Mouse (Mus musculus) thymus, adult 2 months (tissue): Measurements from ENCODE around the gene Zscan22. TPM values are rescaled to one million over a fixed set of nuclear protein-coding genes. Genes with fewer than 3 reads are reported as not detected.

Source experiments
- DNase-seq: peaks from one replicate; pipeline ENCODE4 v3.0.0; 2021
- H3K27ac ChIP-seq: fragments of 200-500 bp; 2 replicates; pipeline ENCODE4 v1.5.1; 2012; ENCODE audit warnings: low read length, control low read depth; ENCODE audit not compliant: control insufficient read depth, insufficient read depth
- H3K27me3 ChIP-seq: fragments of 200-500 bp; 2 replicates; pipeline ENCODE4 v1.6.1; 2012; ENCODE audit warnings: mild to moderate bottlenecking, low read length, moderate library complexity, mixed read lengths; ENCODE audit not compliant: control insufficient read depth, insufficient read depth
- H3K36me3 ChIP-seq: fragments of 200-500 bp; 2 replicates; pipeline ENCODE4 v1.6.1; 2012; ENCODE audit warnings: mild to moderate bottlenecking, low read length, moderate library complexity; ENCODE audit not compliant: control insufficient read depth, insufficient read depth
- H3K4me1 ChIP-seq: fragments of 200-500 bp; replicated peaks from 2 replicates; pipeline ENCODE4 v1.6.1; 2012; ENCODE audit warnings: low read length; ENCODE audit not compliant: control insufficient read depth, insufficient read depth
- H3K4me3 ChIP-seq: fragments of 200-500 bp; 2 replicates; pipeline ENCODE4 v1.5.1; 2012; ENCODE audit warnings: mild to moderate bottlenecking, low read length, control low read depth, moderate library complexity; ENCODE audit not compliant: control insufficient read depth, insufficient read depth
- CTCF ChIP-seq: fragments of 200-500 bp; IDR thresholded peaks from 2 replicates; pipeline ENCODE4 v1.5.1; 2012; ENCODE audit warnings: mild to moderate bottlenecking, control low read depth, low read length, moderate library complexity, borderline replicate concordance; ENCODE audit not compliant: control insufficient read depth, poor library complexity, insufficient read depth; ENCODE audit errors: extremely low read depth
- POLR2A ChIP-seq: fragments of 200-500 bp; IDR thresholded peaks from 2 replicates; pipeline ENCODE4 v1.6.1; 2012; ENCODE audit warnings: mild to moderate bottlenecking, low read length, control low read depth, moderate library complexity; ENCODE audit not compliant: control insufficient read depth, poor library complexity, insufficient read depth; ENCODE audit errors: extremely low read depth
- WGBS: fragments of 180-500 bp; shearing (Covaris S2); methylation state at CpG from one replicate; pipeline ENCODE4 v1.1.7; 2018; 5-methylcytosine and 5-hydroxymethylcytosine counted together
- polyA plus RNA-seq: library from polyadenylated mRNA; depleted of rRNA; stranded (reverse); fragments of >200 nt; gene quantifications from 2 replicates; pipeline ENCODE4 v1.2.3, GENCODE M21; 2012; rRNA removed

Zscan22 gene
- polyA plus RNA-seq, 1 experiment = 14.9 TPM

DNA sequence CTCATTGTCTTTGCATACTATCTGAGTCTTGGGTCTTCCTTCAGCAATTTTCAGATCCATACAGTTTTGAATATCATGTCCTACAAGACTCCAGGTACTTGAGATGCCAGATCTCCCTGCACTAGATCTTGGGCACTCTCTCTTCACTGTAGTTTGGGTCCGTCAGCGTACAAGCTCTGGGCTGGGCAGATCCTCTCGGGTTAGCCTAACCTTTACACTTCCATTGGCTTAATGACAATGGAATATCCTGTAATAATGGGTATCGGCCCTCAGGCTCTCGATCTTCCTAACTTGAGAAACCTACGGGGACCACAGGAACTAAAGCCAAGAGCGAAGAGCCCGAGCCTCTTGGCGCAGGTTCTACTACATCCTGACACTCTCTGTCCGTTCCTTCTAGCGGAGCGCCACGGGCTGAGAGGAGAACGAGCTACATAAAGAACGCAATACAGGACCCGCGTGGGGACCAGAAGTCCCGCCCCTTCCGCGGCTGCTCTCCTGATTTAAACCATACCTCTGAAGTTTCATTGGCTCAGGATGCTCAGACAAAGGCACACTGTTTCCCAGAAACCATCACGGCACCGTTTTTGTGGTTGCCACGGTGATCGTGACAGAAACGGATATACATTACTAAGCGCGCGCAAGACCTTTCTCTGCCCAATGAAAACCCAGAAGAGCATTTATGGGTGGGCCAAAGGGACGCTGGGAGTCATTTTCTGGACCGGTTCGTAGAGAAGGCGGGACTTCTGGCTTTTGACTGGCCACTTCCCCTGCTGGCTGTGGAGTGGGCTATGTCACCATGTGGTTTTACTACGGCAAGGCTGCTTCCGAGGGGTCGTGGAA is 51.6 kb downstream of the Zscan22 start:
- TF ChIP-seq POLR2A (peak; percentile 80), CTCF (no peak)
- Histone ChIP-seq H3K4me3 (peak overlapping the region; percentile 69), H3K4me1 (peaks cover 8% of the 10 kb centered on the region), H3K27ac (peak overlapping the region; percentile 33), H3K36me3 (no peaks in the 10 kb centered on the region), H3K27me3 (no peaks in the 10 kb centered on the region)
- WGBS = 8% methylated on average over 35 of the region's 35 CpGs
- DNase-seq = peak; percentile 94

DNA sequence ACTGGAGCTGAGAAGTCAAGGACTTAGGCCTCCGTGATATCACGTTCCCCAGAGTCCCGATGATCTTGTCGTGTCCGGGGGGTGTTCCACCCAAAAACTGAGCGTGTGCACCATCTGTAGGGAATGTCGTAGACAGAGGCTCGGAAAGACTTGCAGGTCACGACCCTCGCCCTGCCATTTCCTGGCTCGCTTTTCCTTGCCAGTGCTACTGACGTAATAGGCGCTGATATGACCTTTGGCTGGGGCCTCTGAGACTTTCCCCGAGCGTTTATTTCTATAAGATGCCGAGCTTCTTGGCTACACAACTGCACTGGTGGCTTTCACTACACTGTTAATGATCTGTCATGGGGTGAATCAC is 52.2 kb downstream of the Zscan22 start:
- 1% methylated on average over 16 of the region's 16 CpGs for WGBS
- H3K4me1 ChIP-seq = peaks cover 8% of the 10 kb centered on the region
- no peak for TF ChIP-seq CTCF
- no peak for TF ChIP-seq POLR2A
- peak overlapping the region; percentile 33 for H3K27ac ChIP-seq
- no peaks in the 10 kb centered on the region for H3K36me3 ChIP-seq
- peak overlapping the region; percentile 69 for H3K4me3 ChIP-seq
- no peak for DNase-seq
- no peaks in the 10 kb centered on the region for H3K27me3 ChIP-seq

DNA sequence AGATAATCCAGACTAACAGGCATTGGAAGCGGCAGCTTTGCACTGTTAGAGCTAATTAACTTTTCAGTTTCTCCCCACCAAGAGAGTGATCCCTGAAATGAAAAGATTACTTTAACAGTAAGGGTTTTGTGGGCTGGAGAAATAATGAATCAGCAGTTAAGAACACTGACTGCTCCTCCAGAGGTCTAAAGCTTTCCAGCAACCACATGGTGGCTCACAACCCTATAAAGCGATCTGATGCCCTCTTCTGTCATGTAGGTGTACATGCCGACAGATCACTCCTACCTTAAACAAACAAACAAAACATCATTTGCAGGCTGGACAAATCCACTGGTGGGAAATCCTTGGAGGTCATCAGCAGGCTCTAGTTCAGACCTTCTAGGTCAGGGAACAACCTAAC is 57.3 kb downstream of the Zscan22 start:
- Histone ChIP-seq H3K36me3 (no peaks in the 10 kb centered on the region), H3K27ac (no peak overlapping the region), H3K4me3 (no peak overlapping the region), H3K27me3 (no peaks in the 10 kb centered on the region), H3K4me1 (peaks cover 4% of the 10 kb centered on the region; the same call in 1 of the 2 replicates)
- TF ChIP-seq POLR2A = no peak
- TF ChIP-seq CTCF = no peak
- no peak for DNase-seq
- 25% methylated on average over 3 of the region's 3 CpGs for WGBS

DNA sequence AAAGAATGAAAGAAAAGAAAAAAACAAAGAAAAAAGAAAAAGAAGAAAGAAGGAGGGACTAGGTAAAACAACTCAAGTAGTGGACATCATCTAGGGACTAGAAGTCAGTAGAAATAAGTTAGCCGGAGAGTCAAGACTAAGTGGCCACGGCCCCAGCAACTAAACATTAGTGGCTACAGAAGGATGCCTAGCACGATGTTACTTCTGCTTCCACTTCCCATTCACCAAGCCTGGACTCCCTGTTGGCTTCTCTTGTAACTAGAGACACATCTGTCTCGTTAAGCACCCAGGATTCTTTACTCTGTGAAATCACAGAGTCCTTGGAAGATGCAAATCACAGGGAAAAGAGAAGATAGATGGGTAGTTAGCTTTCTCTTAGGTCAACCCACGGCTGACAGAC is 59.9 kb downstream of the Zscan22 start:
- TF ChIP-seq POLR2A (no peak), CTCF (no peak)
- no peaks in the 10 kb centered on the region for H3K27me3 ChIP-seq
- H3K4me3 ChIP-seq = no peak overlapping the region
- H3K27ac ChIP-seq = no peak overlapping the region
- DNase-seq = no peak
- H3K4me1 ChIP-seq = peaks cover 7% of the 10 kb centered on the region; the same call in 1 of the 2 replicates
- WGBS = 80% methylated on average over 5 of the region's 5 CpGs
- no peaks in the 10 kb centered on the region for H3K36me3 ChIP-seq

Other genes with a start within 250 kb of the Zscan22 start
- not detected in 2 replicates for gene Vmn2r55, start 212.8 kb upstream of the Zscan22 start, polyA plus RNA-seq
- gene Vmn2r56, start 162.8 kb upstream of the Zscan22 start, polyA plus RNA-seq = not detected in 2 replicates
- gene Zscan18, start 94.2 kb upstream of the Zscan22 start, polyA plus RNA-seq = 2.7 and 2.9 TPM in 2 replicates
- 4.1 and 4.2 TPM in 2 replicates for gene Zfp329, start 79.0 kb upstream of the Zscan22 start, polyA plus RNA-seq
- 16.9 and 17.6 TPM in 2 replicates for gene Zfp110, start 63.1 kb upstream of the Zscan22 start, polyA plus RNA-seq
- 1.7 and 2.2 TPM in 2 replicates for gene Zfp128, start 16.6 kb upstream of the Zscan22 start, polyA plus RNA-seq
- gene Rps5, start 24.5 kb downstream of the Zscan22 start, polyA plus RNA-seq = 2,545 and 2,907 TPM in 2 replicates
- 1.0 and 1.8 TPM in 2 replicates for gene Rnf225, start 29.6 kb downstream of the Zscan22 start, polyA plus RNA-seq
- 8.7 and 9.3 TPM in 2 replicates for gene Zfp324, start 68.0 kb downstream of the Zscan22 start, polyA plus RNA-seq
- 10.8 and 11.4 TPM in 2 replicates for gene Zfp446, start 80.0 kb downstream of the Zscan22 start, polyA plus RNA-seq
- 0.89 and 3.0 TPM in 2 replicates for gene Slc27a5, start 100.4 kb downstream of the Zscan22 start, polyA plus RNA-seq
- gene Trim28, start 101.3 kb downstream of the Zscan22 start, polyA plus RNA-seq = 902 and 905 TPM in 2 replicates
- 78.8 and 127 TPM in 2 replicates for gene Zbtb45, start 112.2 kb downstream of the Zscan22 start, polyA plus RNA-seq
- gene Chmp2a, start 137.0 kb downstream of the Zscan22 start, polyA plus RNA-seq = 65.6 and 65.7 TPM in 2 replicates
- 236 and 244 TPM in 2 replicates for gene Ube2m, start 140.5 kb downstream of the Zscan22 start, polyA plus RNA-seq
- gene Mzf1, start 156.9 kb downstream of the Zscan22 start, polyA plus RNA-seq = 3.5 and 4.5 TPM in 2 replicates
- not detected in 2 replicates for gene Vmn1r85, start 197.4 kb downstream of the Zscan22 start, polyA plus RNA-seq
- not detected in 2 replicates for gene Vmn1r86, start 222.1 kb downstream of the Zscan22 start, polyA plus RNA-seq
- gene Vmn1r87, start 242.3 kb downstream of the Zscan22 start, polyA plus RNA-seq = not detected in 2 replicates